Mouse (Mus musculus): ENCODE results near the gene Col13a1. TPM values are rescaled to one million over a fixed set of nuclear protein-coding genes. Genes with fewer than 3 reads are reported as not detected.

The Col13a1 gene
- polyA plus RNA-seq, 1 experiment from 2014 or later, result 6.9 TPM

DNA sequence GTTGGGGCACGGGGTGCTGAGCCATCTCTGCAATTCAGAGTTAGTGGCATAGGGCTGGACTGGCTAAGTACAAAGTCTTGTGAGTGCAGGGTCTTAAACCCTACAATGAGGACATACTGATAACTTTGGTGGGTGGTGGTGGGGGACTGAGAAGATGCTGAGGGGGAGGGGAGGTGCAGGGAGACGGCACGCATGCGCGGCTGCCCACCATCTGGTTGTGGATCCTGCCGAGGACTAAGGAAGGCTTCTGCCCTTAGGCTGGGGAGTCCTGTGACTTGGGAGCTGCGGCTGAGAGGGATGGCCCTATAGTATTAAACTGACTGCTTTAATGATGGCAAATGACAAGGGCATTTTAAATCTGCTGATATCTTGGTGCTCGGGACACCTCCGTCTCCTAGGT is 139.6 kb downstream of the Col13a1 start:
- Histone ChIP-seq H3K4me1 (peaks cover 18% of the 10 kb centered on the region), H3K4me3 (no peak overlapping the region), H3K27me3 (no peaks in the 10 kb centered on the region), H3K9me3 (no peaks in the 10 kb centered on the region), H3K36me3 (no peaks in the 10 kb centered on the region), H3K9ac (no peak overlapping the region), H3K27ac (no peak overlapping the region), H3K4me2 (replicated peaks) (no peak overlapping the region)
- ATAC-seq (ENCODE audit: insufficient number of reproducible peaks, insufficient read depth, low FRiP score, low TSS enrichment), result no peak
- WGBS, result 52% methylated on average over 9 of the region's 9 CpGs

DNA sequence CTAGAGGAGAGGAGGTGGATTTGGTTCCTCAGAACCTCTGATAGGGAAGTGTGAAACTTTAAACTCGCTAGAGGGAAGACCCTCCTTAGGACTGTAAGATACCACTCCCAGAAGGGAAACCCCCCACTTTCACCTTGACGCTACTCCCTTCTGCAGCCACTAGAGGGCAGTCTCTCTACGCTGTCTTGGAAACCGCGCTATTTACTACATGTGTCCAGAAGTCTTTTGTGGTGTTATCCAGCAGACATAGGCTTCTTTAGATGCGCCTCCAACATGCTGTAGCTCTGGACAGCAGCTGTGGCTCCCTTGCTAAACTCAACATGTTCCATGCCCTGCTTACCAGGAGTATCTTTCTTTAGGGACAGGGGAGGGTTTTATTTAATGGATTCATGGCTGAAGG is 140.1 kb downstream of the Col13a1 start:
- Histone ChIP-seq H3K4me2 (replicated peaks) (no peak overlapping the region), H3K9me3 (no peaks in the 10 kb centered on the region), H3K9ac (no peak overlapping the region), H3K27ac (no peak overlapping the region), H3K4me1 (peaks cover 18% of the 10 kb centered on the region), H3K36me3 (no peaks in the 10 kb centered on the region), H3K27me3 (no peaks in the 10 kb centered on the region), H3K4me3 (no peak overlapping the region)
- ATAC-seq (ENCODE audit: insufficient number of reproducible peaks, insufficient read depth, low FRiP score, low TSS enrichment), result no peak
- 3% methylated on average over 6 of the region's 6 CpGs for WGBS

DNA sequence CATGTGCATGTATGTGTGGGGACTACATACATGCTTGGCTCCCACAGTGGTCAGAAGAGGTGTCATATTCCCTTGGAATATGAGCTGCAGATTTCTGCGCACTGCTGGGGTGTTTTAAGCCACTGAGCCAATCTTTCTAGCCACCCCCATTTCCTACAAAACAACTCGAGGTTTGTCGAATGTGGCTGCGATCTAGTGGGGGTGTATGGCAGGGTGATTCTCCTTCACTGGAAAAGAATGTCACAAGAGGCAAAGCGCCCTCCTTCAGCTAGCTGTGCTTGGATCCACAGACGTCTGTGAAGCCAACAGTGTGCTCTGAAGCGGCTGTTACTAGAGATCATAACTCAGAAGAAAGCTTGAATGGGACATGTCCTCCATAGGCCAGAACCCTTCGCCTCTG is 141.6 kb downstream of the Col13a1 start:
- 62% methylated on average over 8 of the region's 8 CpGs for WGBS
- Histone ChIP-seq H3K4me3 (no peak overlapping the region), H3K4me1 (peaks cover 23% of the 10 kb centered on the region), H3K27me3 (no peaks in the 10 kb centered on the region), H3K36me3 (no peaks in the 10 kb centered on the region), H3K4me2 (replicated peaks) (no peak overlapping the region), H3K9ac (no peak overlapping the region), H3K27ac (no peak overlapping the region), H3K9me3 (no peaks in the 10 kb centered on the region)
- no peak for ATAC-seq (ENCODE audit: insufficient number of reproducible peaks, insufficient read depth, low FRiP score, low TSS enrichment)

DNA sequence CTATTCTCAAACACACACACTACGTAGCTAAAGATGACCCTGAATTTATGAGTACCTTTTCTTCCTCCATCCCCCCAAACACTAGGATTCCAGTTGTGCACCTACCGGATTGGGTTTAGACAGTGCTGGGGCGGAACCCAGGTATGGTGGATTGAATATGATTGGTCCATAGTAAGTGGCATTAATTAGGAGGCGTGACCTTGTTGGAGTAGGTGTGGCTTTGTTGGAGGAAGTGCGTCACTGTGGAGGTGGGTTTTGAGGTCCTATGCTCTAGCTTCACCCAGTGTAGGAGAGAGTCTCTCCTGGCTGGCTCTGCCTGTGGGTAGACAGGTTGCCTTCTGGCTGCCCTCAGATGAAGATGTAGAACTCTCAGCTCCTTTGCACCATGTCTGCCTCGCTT is 144.6 kb downstream of the Col13a1 start:
- 94% methylated on average over 6 of the region's 6 CpGs for WGBS

DNA sequence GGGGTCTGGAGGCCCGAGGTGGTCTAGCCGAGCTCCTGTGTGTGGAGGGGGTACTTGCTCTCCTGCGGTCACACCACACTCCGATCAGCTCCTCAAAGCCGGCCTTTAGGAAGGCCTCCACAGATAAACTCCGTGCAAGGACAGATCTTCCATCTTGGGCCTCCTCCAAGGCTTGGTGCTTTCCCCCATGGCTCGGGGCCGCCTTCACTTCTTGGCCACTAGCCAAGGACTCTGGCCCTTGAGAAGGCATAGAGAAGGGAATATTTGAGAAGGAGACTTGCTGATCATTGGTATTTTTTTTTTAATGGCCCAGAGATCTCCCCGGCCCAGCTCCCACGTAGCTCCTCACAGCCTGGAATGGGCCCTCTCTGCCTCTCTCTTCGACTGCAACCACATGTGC is 146.2 kb downstream of the Col13a1 start:
- Histone ChIP-seq H3K27me3 (no peaks in the 10 kb centered on the region), H3K9ac (no peak overlapping the region), H3K36me3 (no peaks in the 10 kb centered on the region), H3K4me1 (peaks cover 43% of the 10 kb centered on the region), H3K4me2 (replicated peaks) (no peak overlapping the region), H3K27ac (no peak overlapping the region), H3K4me3 (no peak overlapping the region), H3K9me3 (no peaks in the 10 kb centered on the region)
- no peak for ATAC-seq (ENCODE audit: insufficient number of reproducible peaks, insufficient read depth, low FRiP score, low TSS enrichment)
- WGBS, result 83% methylated on average over 11 of the region's 11 CpGs

More for the DNA sequence above, 144.6 kb downstream of the Col13a1 start:
- H3K4me3 ChIP-seq, result no peak overlapping the region
- no peaks in the 10 kb centered on the region for H3K27me3 ChIP-seq
- no peak overlapping the region for H3K4me2 ChIP-seq (replicated peaks)
- ATAC-seq (ENCODE audit: insufficient number of reproducible peaks, insufficient read depth, low FRiP score, low TSS enrichment), result no peak
- H3K9me3 ChIP-seq, result no peaks in the 10 kb centered on the region
- H3K9ac ChIP-seq, result no peak overlapping the region
- H3K4me1 ChIP-seq, result peaks cover 34% of the 10 kb centered on the region
- no peak overlapping the region for H3K27ac ChIP-seq
- H3K36me3 ChIP-seq, result no peaks in the 10 kb centered on the region

DNA sequence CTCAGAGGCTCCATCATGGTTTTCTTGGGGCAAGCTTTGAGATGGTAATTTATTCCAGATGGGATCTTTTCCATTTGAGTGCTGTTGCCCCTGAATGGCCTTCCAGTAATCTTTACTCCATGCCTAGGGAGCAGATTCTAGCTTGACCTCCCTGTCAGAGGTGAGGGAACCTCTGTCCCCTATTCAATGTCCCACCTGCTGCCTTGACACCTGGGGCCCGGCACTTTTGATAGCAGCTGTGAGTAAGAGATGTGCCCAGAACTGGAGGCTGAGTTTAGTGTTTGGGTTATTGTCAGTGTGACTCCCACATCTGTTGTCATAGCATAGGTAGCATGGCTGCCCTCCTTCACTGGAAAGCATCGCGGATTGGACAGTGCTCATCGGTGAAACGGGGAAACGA is 147.2 kb downstream of the Col13a1 start:
- Histone ChIP-seq H3K36me3 (no peaks in the 10 kb centered on the region), H3K27ac (no peak overlapping the region), H3K9ac (no peak overlapping the region), H3K9me3 (no peaks in the 10 kb centered on the region), H3K4me2 (replicated peaks) (no peak overlapping the region), H3K4me3 (no peak overlapping the region), H3K4me1 (peaks cover 46% of the 10 kb centered on the region), H3K27me3 (no peaks in the 10 kb centered on the region)
- WGBS, result 79% methylated on average over 6 of the region's 6 CpGs
- ATAC-seq (ENCODE audit: insufficient number of reproducible peaks, insufficient read depth, low FRiP score, low TSS enrichment), result no peak

DNA sequence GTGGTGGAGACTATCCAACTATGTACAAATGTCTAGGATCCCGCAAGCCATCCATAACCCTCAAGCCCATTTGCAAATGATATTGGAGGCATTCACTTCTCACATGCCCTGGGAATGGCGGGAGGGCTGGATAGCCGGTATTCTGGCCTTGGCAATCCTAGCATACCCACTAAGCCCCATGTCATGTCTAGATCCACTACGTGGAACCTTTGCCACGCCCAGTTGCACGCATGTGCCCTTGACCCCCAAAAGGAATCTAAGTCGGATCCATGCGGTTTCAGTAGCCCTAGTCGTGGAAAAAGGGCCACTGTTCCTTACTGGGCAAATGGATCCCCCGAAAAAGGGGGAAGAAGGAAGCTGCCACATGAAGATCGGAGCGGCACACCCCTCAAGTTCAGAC is 147.7 kb downstream of the Col13a1 start:
- H3K9ac ChIP-seq, result no peak overlapping the region
- no peaks in the 10 kb centered on the region for H3K9me3 ChIP-seq
- no peaks in the 10 kb centered on the region for H3K27me3 ChIP-seq
- WGBS, result 59% methylated on average over 12 of the region's 12 CpGs
- no peak overlapping the region; the same call in 1 of the 2 replicates for H3K4me2 ChIP-seq (replicated peaks)
- no peak overlapping the region for H3K27ac ChIP-seq
- no peak overlapping the region for H3K4me3 ChIP-seq
- peaks cover 51% of the 10 kb centered on the region for H3K4me1 ChIP-seq
- no peak for ATAC-seq (ENCODE audit: insufficient number of reproducible peaks, insufficient read depth, low FRiP score, low TSS enrichment)
- no peaks in the 10 kb centered on the region for H3K36me3 ChIP-seq

DNA sequence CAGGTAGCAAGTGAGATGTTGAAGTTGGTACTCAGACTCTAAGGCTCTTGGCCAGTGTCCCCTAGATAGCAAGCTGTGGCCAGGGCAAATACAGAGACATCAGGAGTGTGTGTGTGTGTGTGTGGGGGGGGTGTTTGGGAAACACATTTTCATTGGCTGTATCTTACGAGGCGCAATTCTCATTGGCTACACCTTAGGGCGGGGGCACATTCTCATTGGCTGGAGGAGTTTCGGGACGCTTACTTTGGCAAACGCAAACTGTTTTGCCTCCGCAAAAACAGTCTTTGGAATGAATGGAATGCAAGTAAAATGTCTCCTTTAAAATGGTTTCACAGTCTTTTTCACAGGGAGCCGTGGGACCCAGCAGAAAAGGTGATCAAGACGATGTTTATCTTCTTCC is 148.1 kb downstream of the Col13a1 start:
- Histone ChIP-seq H3K27ac (no peak overlapping the region), H3K27me3 (no peaks in the 10 kb centered on the region), H3K4me3 (no peak overlapping the region), H3K9ac (no peak overlapping the region), H3K36me3 (no peaks in the 10 kb centered on the region), H3K4me2 (replicated peaks) (no peak overlapping the region; the same call in 1 of the 2 replicates), H3K4me1 (peaks cover 55% of the 10 kb centered on the region), H3K9me3 (no peaks in the 10 kb centered on the region)
- WGBS, result 39% methylated on average over 9 of the region's 9 CpGs
- ATAC-seq (ENCODE audit: insufficient number of reproducible peaks, insufficient read depth, low FRiP score, low TSS enrichment), result no peak

DNA sequence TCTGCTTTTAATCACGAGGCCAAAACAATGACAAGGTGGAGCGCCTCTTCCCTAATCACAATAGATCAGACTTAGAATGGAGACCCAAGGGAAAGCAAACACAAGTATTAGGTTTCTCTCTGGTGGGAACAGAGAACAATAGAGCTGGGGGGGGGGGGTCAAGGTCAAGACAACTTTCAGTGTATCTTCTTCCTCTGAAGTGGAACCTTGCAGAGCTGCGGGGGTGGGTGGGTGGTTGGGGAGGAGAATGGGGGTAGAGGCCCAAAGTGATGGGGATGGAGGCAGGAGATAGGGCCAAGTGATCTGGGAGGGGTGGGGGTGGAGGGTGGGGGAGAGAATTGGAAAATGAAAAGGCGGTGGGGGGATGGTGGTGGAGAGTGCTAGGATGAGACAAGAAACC is 149.9 kb downstream of the Col13a1 start:
- ATAC-seq (ENCODE audit: insufficient number of reproducible peaks, insufficient read depth, low FRiP score, low TSS enrichment), result no peak
- Histone ChIP-seq H3K4me2 (replicated peaks) (no peak overlapping the region), H3K27me3 (no peaks in the 10 kb centered on the region), H3K9me3 (no peaks in the 10 kb centered on the region), H3K4me3 (no peak overlapping the region), H3K9ac (no peak overlapping the region), H3K4me1 (peaks cover 68% of the 10 kb centered on the region), H3K27ac (0 out of 2 replicates have a peak overlapping the region, but pooled peaks have one; percentile 91), H3K36me3 (no peaks in the 10 kb centered on the region)
- 38% methylated on average over 4 of the region's 4 CpGs for WGBS

DNA sequence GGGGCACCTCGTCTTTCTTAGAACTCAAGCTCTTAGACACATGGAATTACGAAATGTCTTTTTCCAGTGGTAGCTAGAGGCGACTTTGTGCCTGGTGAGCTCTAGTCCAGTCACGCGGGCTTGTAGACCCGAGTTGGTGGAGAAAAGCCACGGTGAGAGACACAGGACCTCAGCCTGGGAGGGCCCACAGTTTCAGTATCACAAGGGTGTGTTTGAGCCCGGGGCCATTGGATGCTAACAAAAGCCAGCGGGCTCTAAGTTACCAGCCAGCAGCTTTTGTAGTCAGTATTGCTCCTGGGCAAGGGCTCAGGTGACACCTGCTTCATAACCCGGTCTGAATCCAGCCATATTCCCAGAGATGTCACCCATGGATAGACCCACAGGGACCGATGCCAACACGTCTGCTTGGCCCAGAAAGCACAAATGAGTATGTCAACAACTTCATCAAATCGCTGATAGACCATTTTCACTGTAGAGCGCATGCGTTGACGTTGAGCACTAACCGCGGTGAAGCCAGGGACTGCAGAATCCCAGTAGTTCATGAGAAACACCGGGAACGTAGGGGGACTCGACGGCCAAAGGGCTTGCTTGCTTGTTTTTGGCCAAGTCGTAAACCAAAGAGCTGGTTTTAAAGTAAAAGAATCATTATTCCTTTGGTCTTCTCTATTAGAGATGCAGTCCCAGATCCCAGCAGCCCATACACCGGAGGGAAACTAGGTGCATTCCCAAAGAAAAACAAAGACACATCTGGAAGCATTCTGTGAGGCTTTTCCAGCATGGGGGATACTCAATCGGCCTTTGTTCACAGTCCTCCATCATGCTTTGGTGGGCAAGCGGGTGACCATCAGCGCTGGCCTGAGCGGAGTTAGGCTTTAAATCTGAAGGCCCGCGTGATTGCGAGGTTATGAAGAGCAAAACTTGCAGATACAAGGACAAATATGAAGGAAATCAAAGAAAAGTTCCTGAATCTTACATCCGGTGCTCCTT is 150.7 kb downstream of the Col13a1 start:
- H3K4me1 ChIP-seq, result peaks cover 76% of the 10 kb centered on the region
- no peak overlapping the region for H3K9ac ChIP-seq
- no peak for ATAC-seq (ENCODE audit: insufficient number of reproducible peaks, insufficient read depth, low FRiP score, low TSS enrichment)
- H3K27ac ChIP-seq, result peak overlapping the region; percentile 91
- no peak overlapping the region for H3K4me2 ChIP-seq (replicated peaks)
- no peak overlapping the region for H3K4me3 ChIP-seq
- no peaks in the 10 kb centered on the region for H3K9me3 ChIP-seq
- H3K36me3 ChIP-seq, result no peaks in the 10 kb centered on the region
- WGBS, result 65% methylated on average over 32 of the region's 32 CpGs
- H3K27me3 ChIP-seq, result no peaks in the 10 kb centered on the region

DNA sequence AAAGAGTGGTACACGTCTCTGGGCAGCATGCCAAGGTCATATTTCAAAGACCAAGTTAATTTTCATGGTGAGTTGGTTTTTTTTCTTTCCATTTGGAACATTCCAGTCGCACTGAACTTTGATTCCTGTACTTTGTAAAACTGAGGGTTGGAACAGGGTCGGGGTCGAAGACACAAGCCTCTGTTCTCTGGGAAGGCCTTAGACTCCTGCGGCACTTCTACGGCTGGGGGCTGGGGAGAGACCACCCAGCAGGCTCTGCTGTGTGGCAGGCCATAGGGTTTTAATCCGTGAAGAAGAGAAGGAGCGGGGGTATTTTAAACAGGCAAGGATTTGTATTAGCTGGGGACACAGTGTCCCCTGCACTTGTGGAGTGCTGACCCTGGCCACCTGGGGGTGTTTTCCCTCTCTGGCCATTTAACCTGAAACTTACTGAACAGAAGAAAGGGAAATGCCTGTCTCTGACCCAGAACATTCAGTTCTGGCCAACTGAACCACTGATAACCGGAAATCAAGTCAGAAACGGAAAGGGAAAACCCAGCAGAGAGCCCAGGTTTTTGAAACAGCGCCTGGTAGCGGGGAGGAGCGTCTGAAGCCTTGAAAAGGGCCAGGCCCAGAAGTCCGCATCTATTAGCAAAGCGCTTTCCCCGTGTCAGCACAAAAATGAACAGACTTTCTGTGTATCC is 152.0 kb downstream of the Col13a1 start:
- H3K9ac ChIP-seq, result no peak overlapping the region
- no peaks in the 10 kb centered on the region for H3K9me3 ChIP-seq
- peak overlapping the region; percentile 91 for H3K27ac ChIP-seq
- H3K4me3 ChIP-seq, result no peak overlapping the region
- H3K4me1 ChIP-seq, result peaks cover 77% of the 10 kb centered on the region
- no peaks in the 10 kb centered on the region for H3K36me3 ChIP-seq
- peak overlapping the region; percentile 5; the same call in 1 of the 2 replicates for H3K4me2 ChIP-seq (replicated peaks)
- WGBS, result 8% methylated on average over 16 of the region's 16 CpGs
- ATAC-seq (ENCODE audit: insufficient number of reproducible peaks, insufficient read depth, low FRiP score, low TSS enrichment), result 0 out of 2 replicates have a peak, but pooled peaks have one; percentile 17
- no peaks in the 10 kb centered on the region for H3K27me3 ChIP-seq

Data from embryonic facial prominence, embryonic 12.5 days (tissue).